Mouse (Mus musculus) C2C12 (cell line): Measurements from ENCODE around the gene Pard3b.

ENCODE experiments used
- CEBPB ChIP-seq: IDR thresholded peaks from one replicate; pipeline ENCODE4 v1.6.1; 2011; ENCODE audit warnings: low read depth, mild to moderate bottlenecking, control low read depth, moderate library complexity
- CTCF ChIP-seq: IDR thresholded peaks from one replicate; pipeline ENCODE4 v1.5.1; 2011; ENCODE audit not compliant: control insufficient read depth, insufficient read depth, insufficient read length
- FOSL1 ChIP-seq: IDR thresholded peaks from one replicate; pipeline ENCODE4 v1.8.0; 2011; ENCODE audit warnings: mild to moderate bottlenecking, low read length; ENCODE audit not compliant: poor library complexity, insufficient read depth, severe bottlenecking
- MAX ChIP-seq: IDR thresholded peaks from one replicate; pipeline ENCODE4 v1.6.1; 2011; ENCODE audit warnings: mild to moderate bottlenecking, control low read depth
- USF1 ChIP-seq: IDR thresholded peaks from one replicate; pipeline ENCODE4 v1.6.1; 2011; ENCODE audit warnings: low read depth, mild to moderate bottlenecking, control low read depth, moderate library complexity

DNA sequence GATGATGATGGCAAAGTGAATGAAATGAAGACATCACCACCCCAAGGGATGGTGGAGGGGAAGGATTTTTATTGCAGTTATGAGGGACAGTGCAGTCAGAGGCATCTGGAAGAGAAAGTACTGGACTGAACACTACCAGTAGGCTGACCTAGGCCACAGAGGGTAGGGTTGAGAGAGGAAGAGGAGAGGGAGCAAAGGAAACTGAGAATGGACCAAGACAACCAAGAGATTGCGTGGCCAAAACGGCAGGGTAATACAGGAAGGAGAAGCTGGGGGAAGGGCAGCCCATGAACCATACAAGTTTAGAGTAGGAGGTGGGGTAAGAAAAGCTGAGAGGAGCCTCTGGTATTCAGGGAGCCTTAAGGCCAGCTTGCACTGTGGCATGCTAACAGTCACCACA lies 1040.8 kb downstream of the Pard3b start:
- TF ChIP-seq CTCF, result no peak
- no peak for TF ChIP-seq MAX
- TF ChIP-seq CEBPB, result no peak
- no peak for TF ChIP-seq USF1
- TF ChIP-seq FOSL1, result no peak
